Mouse (Mus musculus): ENCODE measurements around the gene Trip10. TPM values are rescaled to one million over a fixed set of nuclear protein-coding genes. Genes with fewer than 3 reads are reported as not detected.

Trip10 gene
- total and polyA plus RNA-seq, 2 experiments from 2014 or later: 26.6 to 32.4 TPM

DNA sequence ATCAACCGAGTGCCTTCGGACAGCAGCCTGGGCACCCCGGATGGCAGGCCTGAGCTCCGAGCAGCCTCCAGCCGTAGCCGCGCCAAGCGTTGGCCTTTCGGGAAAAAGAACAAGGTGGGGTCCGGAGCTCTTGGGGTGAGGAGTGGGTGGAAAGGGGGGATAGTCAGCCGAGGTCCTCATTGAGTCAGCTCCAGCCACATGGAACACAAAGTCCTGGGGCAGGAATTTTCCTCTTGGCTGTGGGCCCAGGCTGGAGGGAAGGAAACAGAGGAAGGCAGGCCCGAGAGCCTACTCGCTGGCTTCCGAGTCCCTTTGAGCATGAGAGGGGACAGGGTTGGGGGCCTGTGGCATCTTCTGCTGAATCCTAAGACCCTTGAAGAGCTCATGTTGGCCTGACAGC is 6.1 kb downstream of the Trip10 start:
- Histone ChIP-seq H3K9ac (replicated peaks; ENCODE audit: low read depth, low read length) (no peak overlapping the region), H3K9me3 (replicated peaks; ENCODE audit: control insufficient read depth, low read length) (no peaks in the 10 kb centered on the region), H3K4me2 (ENCODE audit: low read depth, low read length) (no peak overlapping the region), H3K4me3 (ENCODE audit: low read depth, low read length) (no peak overlapping the region), H3K27ac (ENCODE audit: low read depth) (no peak overlapping the region), H3K4me1 (ENCODE audit: control insufficient read depth, insufficient read depth) (0 out of 2 replicates have a peak, but pooled peaks cover 8% of the 10 kb centered on the region), H3K27me3 (ENCODE audit: control insufficient read depth, insufficient read depth, low read length) (no peaks in the 10 kb centered on the region), H3K36me3 (replicated peaks; ENCODE audit: control insufficient read depth, insufficient read depth, low read length) (peaks cover 72% of the 10 kb centered on the region)
- whole genome bisulfite sequencing: 72% methylated on average over 14 of the region's 14 CpGs
- TF ChIP-seq EP300 (IDR thresholded peaks at IDR 0.05; ENCODE audit: low read depth) (no peak), CTCF (IDR thresholded peaks at IDR 0.05; ENCODE audit: low read depth) (no peak)
- ATAC-seq (ENCODE audit: insufficient read depth, low read depth) (no peak), DNase-seq (ENCODE audit: low spot score) (no peak)

DNA sequence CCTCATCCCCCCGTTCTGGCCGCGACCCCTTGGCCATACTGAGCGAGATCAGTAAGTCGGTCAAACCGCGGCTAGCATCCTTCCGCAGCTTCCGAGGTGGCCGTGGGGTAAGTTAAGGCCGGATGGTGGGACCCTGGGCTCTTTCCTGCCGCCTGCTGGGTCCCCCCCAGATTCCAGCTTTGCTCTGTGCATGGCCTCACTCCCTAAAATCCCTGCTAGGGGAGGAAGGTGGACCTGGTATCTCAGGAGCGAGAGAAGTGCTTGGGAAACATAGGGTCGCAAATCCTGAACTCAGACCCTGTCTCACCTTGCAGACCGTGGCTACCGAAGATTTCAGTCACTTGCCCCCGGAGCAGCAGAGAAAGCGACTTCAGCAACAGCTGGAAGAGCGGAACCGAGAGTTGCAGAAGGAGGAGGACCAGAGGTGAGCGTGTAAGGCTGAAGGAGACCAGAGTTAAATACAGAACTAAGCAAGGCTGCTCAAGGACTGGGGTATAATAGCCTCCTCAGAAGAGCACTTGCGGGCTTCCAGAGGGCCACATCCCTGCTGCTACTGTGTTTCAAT is 7.7 kb downstream of the Trip10 start:
- Histone ChIP-seq H3K27me3 (ENCODE audit: control insufficient read depth, insufficient read depth, low read length) (no peaks in the 10 kb centered on the region), H3K9ac (replicated peaks; ENCODE audit: low read depth, low read length) (no peak overlapping the region), H3K27ac (ENCODE audit: low read depth) (no peak overlapping the region), H3K4me1 (ENCODE audit: control insufficient read depth, insufficient read depth) (no peaks in the 10 kb centered on the region), H3K36me3 (replicated peaks; ENCODE audit: control insufficient read depth, insufficient read depth, low read length) (peaks cover 88% of the 10 kb centered on the region), H3K4me2 (ENCODE audit: low read depth, low read length) (no peak overlapping the region), H3K4me3 (ENCODE audit: low read depth, low read length) (no peak overlapping the region), H3K9me3 (replicated peaks; ENCODE audit: control insufficient read depth, low read length) (no peaks in the 10 kb centered on the region)
- no peak for ATAC-seq (ENCODE audit: insufficient read depth, low read depth)
- TF ChIP-seq CTCF (IDR thresholded peaks at IDR 0.05; ENCODE audit: low read depth): no peak
- TF ChIP-seq EP300 (IDR thresholded peaks at IDR 0.05; ENCODE audit: low read depth): no peak
- 95% methylated on average over 22 of the region's 22 CpGs for WGBS
- DNase-seq (ENCODE audit: low spot score): no peak

DNA sequence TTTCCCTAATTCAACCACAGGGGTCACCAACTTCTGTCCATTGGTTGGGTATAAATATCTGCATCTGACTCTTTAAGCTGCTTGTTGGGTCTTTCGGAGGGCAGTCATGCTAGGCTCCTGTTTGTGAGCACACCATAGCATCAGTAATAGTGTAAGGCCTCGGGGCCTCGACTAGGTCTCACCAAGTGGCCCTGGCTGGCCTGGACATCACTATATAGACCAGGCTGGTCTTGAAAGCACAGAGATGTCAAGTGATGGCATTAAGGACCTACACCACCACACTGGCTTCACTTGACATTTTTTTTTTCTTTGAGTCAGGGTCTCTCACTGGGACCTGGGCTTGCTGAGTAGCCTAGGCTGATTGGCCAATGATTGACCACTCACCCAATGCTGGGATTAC is 8.9 kb downstream of the Trip10 start:
- H3K4me1 ChIP-seq (ENCODE audit: control insufficient read depth, insufficient read depth): no peaks in the 10 kb centered on the region
- H3K27ac ChIP-seq (ENCODE audit: low read depth): no peak overlapping the region
- H3K9me3 ChIP-seq (replicated peaks; ENCODE audit: control insufficient read depth, low read length): no peaks in the 10 kb centered on the region
- H3K4me2 ChIP-seq (ENCODE audit: low read depth, low read length): no peak overlapping the region
- WGBS: 98% methylated on average over 3 of the region's 3 CpGs
- H3K4me3 ChIP-seq (ENCODE audit: low read depth, low read length): no peak overlapping the region
- no peak overlapping the region for H3K9ac ChIP-seq (replicated peaks; ENCODE audit: low read depth, low read length)
- ATAC-seq (ENCODE audit: insufficient read depth, low read depth) (no peak), DNase-seq (ENCODE audit: low spot score) (no peak)
- no peaks in the 10 kb centered on the region for H3K27me3 ChIP-seq (ENCODE audit: control insufficient read depth, insufficient read depth, low read length)
- H3K36me3 ChIP-seq (replicated peaks; ENCODE audit: control insufficient read depth, insufficient read depth, low read length): peaks cover 98% of the 10 kb centered on the region
- no peak for TF ChIP-seq EP300 (IDR thresholded peaks at IDR 0.05; ENCODE audit: low read depth)
- no peak for TF ChIP-seq CTCF (IDR thresholded peaks at IDR 0.05; ENCODE audit: low read depth)

DNA sequence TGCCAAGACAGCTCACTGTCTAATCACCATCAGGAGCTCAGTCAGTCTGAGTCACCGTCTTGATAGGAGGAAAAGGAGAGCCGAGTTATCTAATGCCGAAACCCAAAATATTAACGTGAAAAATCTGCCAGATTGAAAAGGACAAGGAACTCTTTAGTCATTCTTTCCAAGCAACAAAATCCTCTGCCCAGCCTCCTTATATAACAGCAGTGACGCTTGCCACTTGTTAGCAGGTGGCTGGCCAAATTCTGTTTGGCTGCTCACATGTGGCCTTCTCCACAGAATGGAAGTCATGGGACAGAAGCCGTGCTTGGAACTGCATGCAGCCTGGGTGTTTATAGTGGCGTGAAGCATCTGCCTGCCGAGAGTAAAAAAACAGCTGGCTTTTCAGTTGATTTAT is 10.5 kb downstream of the Trip10 start:
- Histone ChIP-seq H3K27me3 (ENCODE audit: control insufficient read depth, insufficient read depth, low read length) (no peaks in the 10 kb centered on the region), H3K9me3 (replicated peaks; ENCODE audit: control insufficient read depth, low read length) (no peaks in the 10 kb centered on the region), H3K4me3 (ENCODE audit: low read depth, low read length) (no peak overlapping the region), H3K27ac (ENCODE audit: low read depth) (no peak overlapping the region), H3K4me1 (ENCODE audit: control insufficient read depth, insufficient read depth) (peaks cover under 1% of the 10 kb centered on the region; the same call in 1 of the 2 replicates), H3K36me3 (replicated peaks; ENCODE audit: control insufficient read depth, insufficient read depth, low read length) (peaks cover 87% of the 10 kb centered on the region), H3K4me2 (ENCODE audit: low read depth, low read length) (no peak overlapping the region), H3K9ac (replicated peaks; ENCODE audit: low read depth, low read length) (no peak overlapping the region)
- TF ChIP-seq EP300 (IDR thresholded peaks at IDR 0.05; ENCODE audit: low read depth) (no peak), CTCF (IDR thresholded peaks at IDR 0.05; ENCODE audit: low read depth) (no peak)
- ATAC-seq (ENCODE audit: insufficient read depth, low read depth) (no peak), DNase-seq (ENCODE audit: low spot score) (no peak)
- WGBS: 82% methylated on average over 8 of the region's 8 CpGs

GRCm38 (mm10) chr17:57260351-57260750 is 11.1 kb downstream of the Trip10 start:
- H3K4me3 ChIP-seq (ENCODE audit: low read depth, low read length): no peak overlapping the region
- 0 out of 2 replicates have a peak, but pooled peaks have one; percentile 18 for ATAC-seq (ENCODE audit: insufficient read depth, low read depth)
- no peak for TF ChIP-seq CTCF (IDR thresholded peaks at IDR 0.05; ENCODE audit: low read depth)
- no peak for TF ChIP-seq EP300 (IDR thresholded peaks at IDR 0.05; ENCODE audit: low read depth)
- no peak for DNase-seq (ENCODE audit: low spot score)
- peaks cover 81% of the 10 kb centered on the region for H3K36me3 ChIP-seq (replicated peaks; ENCODE audit: control insufficient read depth, insufficient read depth, low read length)
- no peak overlapping the region for H3K27ac ChIP-seq (ENCODE audit: low read depth)
- H3K4me2 ChIP-seq (ENCODE audit: low read depth, low read length): no peak overlapping the region
- 67% methylated on average over 9 of the region's 9 CpGs for WGBS
- no peaks in the 10 kb centered on the region for H3K9me3 ChIP-seq (replicated peaks; ENCODE audit: control insufficient read depth, low read length)
- H3K9ac ChIP-seq (replicated peaks; ENCODE audit: low read depth, low read length): no peak overlapping the region
- peaks cover 6% of the 10 kb centered on the region; the same call in 1 of the 2 replicates for H3K4me1 ChIP-seq (ENCODE audit: control insufficient read depth, insufficient read depth)
- H3K27me3 ChIP-seq (ENCODE audit: control insufficient read depth, insufficient read depth, low read length): no peaks in the 10 kb centered on the region

GRCm38 (mm10) chr17:57261286-57261685 is 12.0 kb downstream of the Trip10 start:
- no peak for TF ChIP-seq EP300 (IDR thresholded peaks at IDR 0.05; ENCODE audit: low read depth)
- no peak for TF ChIP-seq CTCF (IDR thresholded peaks at IDR 0.05; ENCODE audit: low read depth)

More at GRCm38 (mm10) chr17:57261286-57261685, 12.0 kb downstream of the Trip10 start:
- Histone ChIP-seq H3K36me3 (replicated peaks; ENCODE audit: control insufficient read depth, insufficient read depth, low read length) (peaks cover 72% of the 10 kb centered on the region), H3K27me3 (ENCODE audit: control insufficient read depth, insufficient read depth, low read length) (no peaks in the 10 kb centered on the region), H3K9me3 (replicated peaks; ENCODE audit: control insufficient read depth, low read length) (no peaks in the 10 kb centered on the region), H3K9ac (replicated peaks; ENCODE audit: low read depth, low read length) (no peak overlapping the region), H3K4me3 (ENCODE audit: low read depth, low read length) (no peak overlapping the region), H3K4me1 (ENCODE audit: control insufficient read depth, insufficient read depth) (peaks cover 6% of the 10 kb centered on the region; the same call in 1 of the 2 replicates), H3K4me2 (ENCODE audit: low read depth, low read length) (no peak overlapping the region), H3K27ac (ENCODE audit: low read depth) (no peak overlapping the region)
- ATAC-seq (ENCODE audit: insufficient read depth, low read depth): no peak
- 89% methylated on average over 4 of the region's 4 CpGs for WGBS
- no peak for DNase-seq (ENCODE audit: low spot score)

Measured in heart, postnatal 0 days (tissue).